ENCODE assay signal across 7 mouse cellular contexts in genomic region chr13:46571141-46571592, GRCm38 (mm10).
A peak's percentile ranks its signal among the peaks of the same experiment; 100 is the strongest.
DNase-seq lines count a peak whose midpoint lies in the region; ATAC-seq and TF ChIP-seq lines count a peak whose summit lies in the region.

No protein-coding gene starts in this region.

- peak; percentile 18 for DNase-seq in T-cell, adult 2 months (ENCODE audit: low spot score)
- DNase-seq in cerebellum, adult 8-10 months = peak; percentile 44
- peak; percentile 53 to 62 for DNase-seq in frontal cortex, postnatal 36 days (ENCODE audit: low spot score in 2 of 2)
- DNase-seq in intestine, embryonic 14.5 days (ENCODE audit: low spot score) = peak; percentile 70
- DNase-seq in liver, embryonic 14.5 days (ENCODE audit: low read depth in 3 of 3, low spot score in 3 of 3) = no peak
- peak; percentile 20 for DNase-seq in neural tube, embryonic 11.5 days (ENCODE audit: low spot score)
- DNase-seq in ovary, postnatal 36 days (ENCODE audit: low spot score) = no peak

- H3K36me3 ChIP-seq in intestine, embryonic 14.5 days (ENCODE audit: control insufficient read depth, insufficient read depth, low read length) = no peaks in the 10 kb centered on the region
- no peaks in the 10 kb centered on the region for H3K36me3 ChIP-seq in liver, embryonic 14.5 days (replicated peaks; ENCODE audit: control insufficient read depth, insufficient read depth, low read depth)
- no peaks in the 10 kb centered on the region for H3K36me3 ChIP-seq in neural tube, embryonic 11.5 days (ENCODE audit: control insufficient read depth, insufficient read depth, low read length)

- ATAC-seq in intestine, embryonic 14.5 days (replicated peaks; ENCODE audit: low FRiP score, low TSS enrichment, low read depth) = no peak
- ATAC-seq in liver, embryonic 14.5 days (ENCODE audit: insufficient read depth) = no peak
- ATAC-seq in neural tube, embryonic 11.5 days (ENCODE audit: insufficient read depth, low FRiP score, low TSS enrichment) = no peak

- 4% methylated on average over 12 of the region's 12 CpGs for WGBS in intestine, embryonic 14.5 days
- WGBS in liver, embryonic 14.5 days (ENCODE audit: insufficient replicate concordance) = 3% methylated on average over 12 of the region's 12 CpGs
- WGBS in neural tube, embryonic 11.5 days = 29% methylated on average over 12 of the region's 12 CpGs

- TF ChIP-seq EP300 in liver, embryonic 14.5 days (IDR thresholded peaks at IDR 0.05; ENCODE audit: low read depth) = no peak

- H3K27me3 ChIP-seq in intestine, embryonic 14.5 days (replicated peaks; ENCODE audit: control insufficient read depth, insufficient read depth, low read length) = no peaks in the 10 kb centered on the region
- no peaks in the 10 kb centered on the region for H3K27me3 ChIP-seq in liver, embryonic 14.5 days (ENCODE audit: control insufficient read depth, insufficient read depth, low read length)
- no peaks in the 10 kb centered on the region for H3K27me3 ChIP-seq in neural tube, embryonic 11.5 days (ENCODE audit: control insufficient read depth, insufficient read depth, low read length)

- H3K27ac ChIP-seq in intestine, embryonic 14.5 days (ENCODE audit: low read depth) = peak overlapping the region; percentile 60
- no peak overlapping the region for H3K27ac ChIP-seq in liver, embryonic 14.5 days
- no peak overlapping the region for H3K27ac ChIP-seq in neural tube, embryonic 11.5 days (ENCODE audit: low read depth, low read length)

- no peaks in the 10 kb centered on the region for H3K9me3 ChIP-seq in intestine, embryonic 14.5 days (ENCODE audit: control insufficient read depth, low read length)
- no peaks in the 10 kb centered on the region for H3K9me3 ChIP-seq in liver, embryonic 14.5 days (ENCODE audit: control insufficient read depth, low read length)
- H3K9me3 ChIP-seq in neural tube, embryonic 11.5 days (ENCODE audit: control insufficient read depth, low read length) = no peaks in the 10 kb centered on the region

- H3K9ac ChIP-seq in intestine, embryonic 14.5 days (ENCODE audit: low read length) = peak overlapping the region; percentile 25; the same call in 1 of the 2 replicates
- H3K9ac ChIP-seq in liver, embryonic 14.5 days (replicated peaks) = no peak overlapping the region
- peak overlapping the region; percentile 48 for H3K9ac ChIP-seq in neural tube, embryonic 11.5 days (ENCODE audit: low read length)

- no peak overlapping the region for H3K4me3 ChIP-seq in intestine, embryonic 14.5 days (ENCODE audit: low read depth, low read length)
- H3K4me3 ChIP-seq in liver, embryonic 14.5 days (ENCODE audit: insufficient read depth in 1 of 2, low read depth in 2 of 2, low read length in 2 of 2) = 0 out of 4 replicates have a peak overlapping the region, but pooled peaks of 1 of the 2 experiments have one; percentile 9
- H3K4me3 ChIP-seq in neural tube, embryonic 11.5 days (ENCODE audit: low read depth, low read length) = no peak overlapping the region

- TF ChIP-seq CTCF in liver, embryonic 14.5 days (IDR thresholded peaks at IDR 0.05; ENCODE audit: low read depth) = no peak

- H3K4me1 ChIP-seq in intestine, embryonic 14.5 days (replicated peaks; ENCODE audit: control insufficient read depth, insufficient read depth, low read length) = peaks cover 18% of the 10 kb centered on the region
- peaks cover 0 to 9% of the 10 kb centered on the region in 2 experiments; a peak in 2 of 4 replicates for H3K4me1 ChIP-seq in liver, embryonic 14.5 days (replicated peaks; ENCODE audit: control insufficient read depth in 2 of 2, insufficient read depth in 2 of 2, low read length in 1 of 2)
- no peaks in the 10 kb centered on the region for H3K4me1 ChIP-seq in neural tube, embryonic 11.5 days (ENCODE audit: control insufficient read depth, insufficient read depth, low read length)

- peak overlapping the region; percentile 35 for H3K4me2 ChIP-seq in intestine, embryonic 14.5 days (ENCODE audit: low read length)
- H3K4me2 ChIP-seq in liver, embryonic 14.5 days (ENCODE audit: low read depth) = peak overlapping the region; percentile 24
- H3K4me2 ChIP-seq in neural tube, embryonic 11.5 days (ENCODE audit: low read depth) = peak overlapping the region; percentile 20; the same call in 1 of the 2 replicates

Comparison
In these comparisons a context has a peak if more than half of its experiments do, and no peak if none do; other contexts are left out.
1. DNase-seq: peak in T-cell, adult 2 months (single experiment), cerebellum, adult 8-10 months (single experiment), frontal cortex, postnatal 36 days (2 of 2), intestine, embryonic 14.5 days (single experiment) and neural tube, embryonic 11.5 days (single experiment); none in liver, embryonic 14.5 days (0 of 3) and ovary, postnatal 36 days (single experiment).
2. Peak in every context shown above with its lines, with median percentiles within 50 percentile points of each other: H3K4me2 ChIP-seq.